In the genomic region with DNA sequence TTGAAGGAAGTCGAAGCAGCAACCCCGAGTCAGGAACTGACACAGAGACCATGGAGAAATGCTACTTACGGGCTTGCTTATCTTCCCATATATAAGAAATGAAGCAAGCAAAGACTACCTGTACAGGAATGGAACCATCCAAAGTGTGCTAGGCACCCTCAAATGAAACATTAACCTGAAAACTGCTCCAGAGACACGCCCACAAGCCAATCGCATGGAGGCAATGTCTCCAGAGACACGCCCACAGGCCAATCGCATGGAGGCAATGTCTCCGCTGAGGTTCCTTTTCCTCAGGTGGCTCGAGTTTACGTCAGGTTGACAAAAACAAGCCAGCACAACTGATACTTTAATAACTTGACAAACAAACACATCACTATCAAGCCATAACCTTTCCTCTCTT, we compare ENCODE assay signal across 24 mouse cellular contexts.
DNase-seq lines count a peak whose midpoint lies in the region; ATAC-seq and TF ChIP-seq lines count a peak whose summit lies in the region.
"Had no signal": no experiment of that assay in that cellular context is flagged by ENCODE, and none has a peak within 500 bp of the region (broad histone marks: within the 10 kb centered on the region; RNA-seq: fewer than 3 reads in every experiment).

No protein-coding gene starts in this region.

- no peak overlapping the region for H3K9ac ChIP-seq in intestine, embryonic 16.5 days (ENCODE audit: low read depth, low read length)
- H3K9ac ChIP-seq in stomach, embryonic 14.5 days (replicated peaks; ENCODE audit: low read depth, low read length): no peak overlapping the region
- H3K9ac ChIP-seq: embryonic facial prominence, embryonic 12.5 days; embryonic facial prominence, embryonic 15.5 days; forebrain, postnatal 0 days; hindbrain, embryonic 13.5 days had no signal

- no peak overlapping the region for H3K27ac ChIP-seq in kidney, adult 2 months (ENCODE audit: insufficient read depth, low read depth, low read length)
- H3K27ac ChIP-seq in intestine, embryonic 16.5 days (ENCODE audit: low read length): no peak overlapping the region
- H3K27ac ChIP-seq in stomach, embryonic 14.5 days (ENCODE audit: low read length): no peak overlapping the region
- no peak overlapping the region for H3K27ac ChIP-seq in midbrain, embryonic 10.5 days (replicated peaks)
- H3K27ac ChIP-seq: embryonic facial prominence, embryonic 12.5 days; embryonic facial prominence, embryonic 15.5 days; heart, adult 2 months; hindbrain, embryonic 13.5 days had no signal

- ATAC-seq in intestine, embryonic 16.5 days: peak; percentile 81
- ATAC-seq in stomach, embryonic 14.5 days (ENCODE audit: insufficient number of reproducible peaks, insufficient read depth, low FRiP score, low read depth): 0 out of 2 replicates have a peak, but pooled peaks have one; percentile 56
- no peak for ATAC-seq in megakaryocyte, adult 5-6 weeks (ENCODE audit: poor library complexity, severe bottlenecking)
- ATAC-seq: activated CD4-positive, CD25-positive, alpha-beta regulatory T cell, adult 4 months; forebrain, embryonic 14.5 days; forebrain, postnatal 0 days; hindbrain, embryonic 16.5 days had no signal

- no peaks in the 10 kb centered on the region for H3K9me3 ChIP-seq in intestine, embryonic 16.5 days (ENCODE audit: control insufficient read depth, low read length)
- no peaks in the 10 kb centered on the region for H3K9me3 ChIP-seq in stomach, embryonic 14.5 days (ENCODE audit: control insufficient read depth, low read depth, low read length)
- no peaks in the 10 kb centered on the region for H3K9me3 ChIP-seq in midbrain, embryonic 10.5 days (replicated peaks)
- H3K9me3 ChIP-seq: embryonic facial prominence, embryonic 12.5 days; embryonic facial prominence, embryonic 15.5 days; hindbrain, embryonic 13.5 days had no signal

- peaks cover 4% of the 10 kb centered on the region; the same call in 1 of the 2 replicates for H3K4me1 ChIP-seq in kidney, adult 2 months (ENCODE audit: control insufficient read depth, insufficient read depth, low read length)
- peaks cover 12% of the 10 kb centered on the region for H3K4me1 ChIP-seq in intestine, embryonic 16.5 days (ENCODE audit: control insufficient read depth, insufficient read depth, low read length)
- H3K4me1 ChIP-seq in stomach, embryonic 14.5 days (ENCODE audit: control insufficient read depth, insufficient read depth, low read length): peaks cover 17% of the 10 kb centered on the region
- peaks cover 16% of the 10 kb centered on the region for H3K4me1 ChIP-seq in midbrain, embryonic 10.5 days

- H3K4me3 ChIP-seq in kidney, adult 2 months (ENCODE audit: insufficient read depth, low read depth, low read length): no peak overlapping the region
- no peak overlapping the region for H3K4me3 ChIP-seq in intestine, embryonic 16.5 days (ENCODE audit: low read length)
- H3K4me3 ChIP-seq in stomach, embryonic 14.5 days (ENCODE audit: low read depth, low read length): no peak overlapping the region
- no peak overlapping the region for H3K4me3 ChIP-seq in midbrain, embryonic 10.5 days
- H3K4me3 ChIP-seq: embryonic facial prominence, embryonic 12.5 days; embryonic facial prominence, embryonic 15.5 days; heart, adult 2 months; hindbrain, embryonic 13.5 days had no signal

- no peak for TF ChIP-seq POLR2A in kidney, adult 2 months (IDR thresholded peaks at IDR 0.05; ENCODE audit: low read depth, low read length)

- WGBS in kidney, adult 2 months: 87% methylated on average over 10 of the region's 10 CpGs
- 76% methylated on average over 10 of the region's 10 CpGs for WGBS in intestine, embryonic 16.5 days
- 71% methylated on average over 10 of the region's 10 CpGs for WGBS in stomach, embryonic 14.5 days
- 84% methylated on average over 10 of the region's 10 CpGs for WGBS in midbrain, embryonic 10.5 days

- H3K4me2 ChIP-seq in intestine, embryonic 16.5 days (ENCODE audit: low read depth, low read length): no peak overlapping the region
- H3K4me2 ChIP-seq in stomach, embryonic 14.5 days (replicated peaks; ENCODE audit: low read depth, low read length): no peak overlapping the region
- H3K4me2 ChIP-seq: embryonic facial prominence, embryonic 12.5 days; embryonic facial prominence, embryonic 15.5 days; heart, embryonic 11.5 days; hindbrain, embryonic 13.5 days had no signal

- peak; percentile 1 for DNase-seq in kidney, adult 2 months
- DNase-seq in kidney, adult 11 months: no peak
- no peak for DNase-seq in layer of hippocampus, postnatal 25 days (ENCODE audit: extremely low spot score in 1 of 2, low spot score in 1 of 2)
- no peak for DNase-seq in midbrain, embryonic 10.5 days (ENCODE audit: low spot score)
- DNase-seq: adrenal gland, adult 8-10 months; adrenal gland, postnatal 25 days; B cell, adult 2 months; cerebellum, adult 11-12 months; cerebellum, adult 9-11 months; cerebellum, postnatal 25 days; forebrain, postnatal 0 days; gastrocnemius, postnatal 25 days; heart, adult 2 months had no signal

- no peaks in the 10 kb centered on the region for H3K36me3 ChIP-seq in kidney, adult 2 months (ENCODE audit: control insufficient read depth, insufficient read depth, low read length)
- no peaks in the 10 kb centered on the region for H3K36me3 ChIP-seq in intestine, embryonic 16.5 days (ENCODE audit: control insufficient read depth, insufficient read depth, low read length)
- H3K36me3 ChIP-seq in stomach, embryonic 14.5 days (ENCODE audit: control insufficient read depth, insufficient read depth, low read length): no peaks in the 10 kb centered on the region
- H3K36me3 ChIP-seq in midbrain, embryonic 10.5 days: no peaks in the 10 kb centered on the region
- H3K36me3 ChIP-seq: embryonic facial prominence, embryonic 12.5 days; embryonic facial prominence, embryonic 15.5 days; hindbrain, embryonic 13.5 days had no signal

- H3K27me3 ChIP-seq in kidney, adult 2 months (replicated peaks; ENCODE audit: control insufficient read depth, insufficient read depth, low read length): no peaks in the 10 kb centered on the region
- H3K27me3 ChIP-seq in intestine, embryonic 16.5 days (replicated peaks; ENCODE audit: control insufficient read depth, insufficient read depth, low read length): no peaks in the 10 kb centered on the region
- H3K27me3 ChIP-seq in stomach, embryonic 14.5 days (ENCODE audit: control insufficient read depth, insufficient read depth, low read length): no peaks in the 10 kb centered on the region
- no peaks in the 10 kb centered on the region for H3K27me3 ChIP-seq in midbrain, embryonic 10.5 days (ENCODE audit: low read depth, poor library complexity, severe bottlenecking)
- H3K27me3 ChIP-seq: CH12.LX; embryonic facial prominence, embryonic 12.5 days; embryonic facial prominence, embryonic 15.5 days; hindbrain, embryonic 13.5 days had no signal

- TF ChIP-seq CTCF in kidney, adult 2 months (conservative IDR thresholded peaks at IDR 0.05; ENCODE audit: insufficient read depth, insufficient read length, low read depth, low read length): no peak
